Mouse (Mus musculus) c-Kit-positive CD71-negative TER-119-negative erythroid progenitor cells, embryonic 14.5 days (primary cell): ENCODE results near the gene Prkaa2.

ENCODE experiments used
- DNase-seq: peaks from one replicate; pipeline ENCODE4 v3.0.0-alpha.2; 2013; ENCODE audit warnings: low read depth

Gene Prkaa2

GRCm38 (mm10) chr4:105109199-105109989, at the start of gene Prkaa2:
TSS of gene Prkaa2 (minus strand) at chr4:105109890.
- DNase-seq: peak; percentile 18

- no peak for DNase-seq
Measured at GRCm38 (mm10) chr4:105159531-105159870, 49.8 kb upstream of the Prkaa2 start.

- DNase-seq: no peak
Measured at GRCm38 (mm10) chr4:105158651-105159530, 49.2 kb upstream of the Prkaa2 start.

DNA sequence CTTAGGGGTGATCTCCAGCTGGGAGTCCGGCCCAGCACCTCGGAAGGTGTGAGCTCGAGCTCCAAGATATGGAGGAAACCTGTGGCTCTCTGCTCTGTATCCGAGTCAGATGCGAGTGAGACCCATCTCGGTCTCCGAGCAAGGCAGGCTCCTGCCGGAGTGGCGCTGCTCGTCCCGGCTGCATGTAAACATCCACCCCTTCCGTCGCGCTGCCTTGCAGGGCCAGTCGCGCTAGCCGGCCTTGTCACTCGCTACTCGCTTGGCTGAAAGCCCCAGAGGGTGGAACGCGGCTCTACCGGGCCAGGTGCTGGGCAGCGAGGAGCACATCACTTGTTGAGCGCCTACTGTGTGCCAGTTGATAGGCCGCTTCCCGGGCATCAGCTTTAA, 48.5 kb upstream of the Prkaa2 start:
- DNase-seq: no peak

GRCm38 (mm10) chr4:105157276-105158168, 47.8 kb upstream of the Prkaa2 start, which contains the start of gene Plpp3:
TSS of gene Plpp3 (plus strand) at chr4:105157347.
- DNase-seq: no peak

- no peak for DNase-seq
Measured at GRCm38 (mm10) chr4:105156955-105157275, 47.2 kb upstream of the Prkaa2 start.

GRCm38 (mm10) chr4:105156281-105156680, 46.6 kb upstream of the Prkaa2 start:
- DNase-seq: no peak

GRCm38 (mm10) chr4:105153227-105153626, 43.5 kb upstream of the Prkaa2 start:
- no peak for DNase-seq

GRCm38 (mm10) chr4:105151911-105152690, 42.4 kb upstream of the Prkaa2 start:
- no peak for DNase-seq

DNA sequence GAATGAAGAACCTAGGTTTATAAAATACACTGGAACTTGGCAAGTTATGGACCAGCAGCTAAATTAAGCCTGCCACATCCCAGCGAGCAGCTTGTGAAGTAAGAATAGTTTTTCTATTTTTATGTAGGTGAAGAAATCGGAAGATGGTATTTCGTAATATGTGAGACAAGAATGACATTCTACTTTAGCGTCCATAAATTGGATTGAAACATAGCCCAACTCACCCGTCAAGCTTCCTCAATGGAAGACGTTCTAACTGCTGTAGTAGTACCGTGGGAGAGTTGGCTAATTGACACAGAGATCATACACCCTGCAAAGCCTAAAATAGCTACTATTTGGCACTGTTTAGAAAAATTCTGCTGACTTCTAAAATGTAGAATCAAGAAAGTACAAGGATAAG, 39.8 kb upstream of the Prkaa2 start:
- no peak for DNase-seq

- DNase-seq: no peak
Measured at GRCm38 (mm10) chr4:105133350-105134050, 23.8 kb upstream of the Prkaa2 start.

DNA sequence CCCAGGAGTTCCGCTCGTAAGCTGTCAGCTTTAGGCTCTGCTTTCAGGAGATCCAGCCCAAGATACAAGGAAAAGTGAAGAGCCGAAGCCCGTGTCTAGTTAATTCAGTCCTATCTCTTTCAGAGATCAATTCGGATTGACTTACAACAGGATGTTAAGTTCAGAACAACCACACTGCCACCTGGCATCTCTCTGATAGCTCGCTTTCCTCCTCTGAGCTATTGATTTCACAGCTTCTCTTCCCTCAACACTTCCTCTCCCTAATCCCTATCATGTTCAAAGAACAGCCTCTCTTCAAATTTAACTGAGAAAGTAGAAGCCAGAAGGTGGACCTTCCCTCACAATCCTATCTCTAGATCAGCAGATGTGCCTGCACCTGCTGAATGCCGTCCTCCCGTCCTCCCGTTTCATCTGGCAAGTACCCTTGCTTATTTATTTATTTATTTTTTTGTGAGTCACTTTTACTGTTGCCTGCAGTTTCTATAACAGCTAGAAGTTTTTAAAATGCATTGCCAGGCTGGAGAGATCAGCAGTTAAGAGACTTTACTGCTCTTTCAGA, 22.1 kb upstream of the Prkaa2 start:
- no peak for DNase-seq

GRCm38 (mm10) chr4:105129212-105129611, 19.5 kb upstream of the Prkaa2 start:
- no peak for DNase-seq

DNA sequence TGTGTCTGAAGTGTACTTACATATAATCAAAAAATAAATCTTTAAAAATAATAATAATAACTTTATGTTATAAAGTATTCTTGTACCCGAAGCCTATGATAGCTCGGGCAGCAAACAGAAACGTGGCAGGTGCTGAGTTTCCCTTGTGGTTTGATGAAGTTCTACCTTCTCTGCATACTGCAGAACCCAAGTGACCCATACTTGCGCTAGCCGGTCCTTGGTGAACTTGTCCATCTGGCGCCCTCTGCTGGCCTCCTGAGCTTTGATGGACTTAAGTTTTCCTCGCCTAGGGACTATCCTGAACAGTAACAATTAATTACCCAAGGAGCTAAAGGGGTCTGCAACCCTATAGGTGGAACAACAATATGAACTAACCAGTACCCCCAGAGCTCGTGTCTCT, 12.7 kb upstream of the Prkaa2 start:
- peak; percentile 32 for DNase-seq

- DNase-seq: no peak
Measured at GRCm38 (mm10) chr4:105121081-105121480, 11.4 kb upstream of the Prkaa2 start.

- DNase-seq: no peak
Measured at GRCm38 (mm10) chr4:105113468-105113867, 3.8 kb upstream of the Prkaa2 start.

DNA sequence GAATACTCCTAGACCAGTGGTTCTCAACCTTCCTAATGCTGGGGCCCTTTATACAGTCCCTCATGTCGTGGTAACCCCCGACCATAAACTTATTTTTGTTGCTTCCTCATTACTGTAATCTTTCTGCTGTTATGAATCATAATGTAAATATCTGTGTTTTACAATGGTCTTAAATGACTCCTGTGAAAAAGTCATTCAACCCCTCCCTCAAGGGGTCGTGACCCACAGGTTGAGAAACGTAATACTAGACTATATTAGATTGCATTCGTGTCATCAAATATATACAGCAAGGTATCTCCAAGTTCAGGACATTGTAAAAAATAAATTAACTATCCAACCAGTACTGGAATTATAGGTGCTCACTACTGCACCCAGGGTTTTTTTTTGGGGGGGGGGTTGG, 3.4 kb upstream of the Prkaa2 start:
- DNase-seq: no peak

- no peak for DNase-seq
Measured at GRCm38 (mm10) chr4:105111770-105112169, 2.1 kb upstream of the Prkaa2 start.

GRCm38 (mm10) chr4:105110684-105111035, 970 bp upstream of the Prkaa2 start:
- DNase-seq: no peak

DNA sequence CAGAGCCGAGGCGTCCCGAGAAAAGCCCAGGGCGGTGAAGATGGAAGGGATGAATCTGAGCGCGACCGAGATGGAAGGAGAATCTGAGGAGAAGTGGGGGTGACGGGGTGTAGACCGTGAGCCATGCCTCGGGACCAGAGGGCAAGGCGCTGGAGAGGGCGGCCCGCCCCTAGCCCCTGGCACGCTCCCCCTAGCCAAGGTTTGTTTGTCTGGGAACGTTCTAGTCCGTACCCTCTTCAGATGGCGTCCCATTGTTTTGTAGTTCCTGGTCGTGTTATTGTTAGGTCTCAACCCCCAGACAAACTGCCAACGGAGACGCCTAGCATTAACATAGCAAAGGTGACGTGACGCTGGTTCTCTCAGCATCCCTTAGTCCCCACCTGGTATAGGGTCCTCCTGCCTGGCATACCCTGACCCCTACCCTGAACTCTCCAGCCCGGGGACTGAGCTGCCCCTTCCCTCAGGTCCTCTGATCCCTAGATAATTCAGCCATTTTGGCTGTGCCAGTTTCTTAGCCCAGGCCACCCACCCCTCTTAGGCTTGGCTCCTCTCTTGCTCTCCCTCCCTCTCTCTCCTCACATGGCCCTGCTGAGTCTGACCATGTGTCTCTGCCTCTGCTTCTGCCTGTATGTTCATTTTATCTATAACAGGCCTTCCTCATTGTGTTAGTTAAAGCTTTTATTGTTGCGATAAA, 447 bp upstream of the Prkaa2 start:
- no peak for DNase-seq
